Mouse (Mus musculus) CD4-positive, CD25-positive, alpha-beta regulatory T cell, adult 4 months (primary cell): ENCODE measurements around the gene Etv6. TPM values are rescaled to one million over a fixed set of nuclear protein-coding genes. Genes with fewer than 3 reads are reported as not detected.

Experiments used
- ATAC-seq: one replicate; pipeline ENCODE4 v1.8.0; 2017
- polyA plus RNA-seq, 2 experiments: library from polyadenylated mRNA; unstranded; fragments of 100-300 nt; shearing (Covaris generic); gene quantifications; one replicate each; pipeline ENCODE4 v1.2.1; 2017

The Etv6 gene
- polyA plus RNA-seq, 2 experiments from 2014 or later = 9.6 to 11.6 TPM

GRCm38 (mm10) chr6:134144231-134145130 is 109.0 kb downstream of the Etv6 start:
- no peak for ATAC-seq

- ATAC-seq = peak; percentile 96
Observed at GRCm38 (mm10) chr6:134147596-134148442, 112.3 kb downstream of the Etv6 start.

- ATAC-seq = no peak
Observed at GRCm38 (mm10) chr6:134148443-134148942, 113.0 kb downstream of the Etv6 start.

GRCm38 (mm10) chr6:134149606-134150005 is 114.1 kb downstream of the Etv6 start:
- no peak for ATAC-seq

- no peak for ATAC-seq
Observed at GRCm38 (mm10) chr6:134151022-134151680, 115.7 kb downstream of the Etv6 start.

GRCm38 (mm10) chr6:134151853-134152505 is 116.5 kb downstream of the Etv6 start:
- no peak for ATAC-seq

- no peak for ATAC-seq
Observed at GRCm38 (mm10) chr6:134152539-134152938, 117.0 kb downstream of the Etv6 start.

- ATAC-seq = no peak
Observed at GRCm38 (mm10) chr6:134154746-134155145, 119.2 kb downstream of the Etv6 start.

- ATAC-seq = no peak
Observed at GRCm38 (mm10) chr6:134155900-134156623, 120.6 kb downstream of the Etv6 start.

GRCm38 (mm10) chr6:134157533-134158115 is 122.1 kb downstream of the Etv6 start:
- peak; percentile 39 for ATAC-seq

GRCm38 (mm10) chr6:134158201-134158600 is 122.7 kb downstream of the Etv6 start:
- ATAC-seq = no peak

- ATAC-seq = no peak
Observed at GRCm38 (mm10) chr6:134159672-134160071, 124.2 kb downstream of the Etv6 start.

GRCm38 (mm10) chr6:134161040-134161439 is 125.5 kb downstream of the Etv6 start:
- no peak for ATAC-seq

GRCm38 (mm10) chr6:134163346-134163745 is 127.8 kb downstream of the Etv6 start:
- ATAC-seq = no peak

GRCm38 (mm10) chr6:134164356-134164755 is 128.9 kb downstream of the Etv6 start:
- no peak for ATAC-seq

GRCm38 (mm10) chr6:134165012-134165411 is 129.5 kb downstream of the Etv6 start:
- ATAC-seq = no peak

- ATAC-seq = no peak
Observed at GRCm38 (mm10) chr6:134167963-134168362, 132.5 kb downstream of the Etv6 start.

- no peak for ATAC-seq
Observed at GRCm38 (mm10) chr6:134168799-134169198, 133.3 kb downstream of the Etv6 start.

- ATAC-seq = no peak
Observed at GRCm38 (mm10) chr6:134171235-134171634, 135.7 kb downstream of the Etv6 start.

GRCm38 (mm10) chr6:134171906-134172728 is 136.6 kb downstream of the Etv6 start:
- no peak for ATAC-seq
